Mouse (Mus musculus): ENCODE data around the gene Smpdl3b.
"Not testable (repeated sequence)": the region's sequence is repeated elsewhere in the genome, so short reads cannot be mapped to it uniquely, and the experiment has no call there.

Smpdl3b gene

GRCm38 (mm10) chr4:132778562-132779201, 21.6 kb upstream of the Smpdl3b start:
- no peak for DNase-seq (ENCODE audit: low spot score)

- peak; percentile 90 for DNase-seq (ENCODE audit: low spot score)
Measured at GRCm38 (mm10) chr4:132776764-132777163, 19.7 kb upstream of the Smpdl3b start.

GRCm38 (mm10) chr4:132774905-132775304, 17.9 kb upstream of the Smpdl3b start:
- no peak for DNase-seq (ENCODE audit: low spot score)

GRCm38 (mm10) chr4:132771776-132772175, 14.7 kb upstream of the Smpdl3b start:
- no peak for DNase-seq (ENCODE audit: low spot score)

- peak; percentile 98 for DNase-seq (ENCODE audit: low spot score)
Measured at GRCm38 (mm10) chr4:132767914-132768876, 11.1 kb upstream of the Smpdl3b start, which contains the start of gene Rpa2. Gene Rpa2 (plus strand): TSS chr4:132768332.

GRCm38 (mm10) chr4:132763125-132763524, 6.1 kb upstream of the Smpdl3b start:
- DNase-seq (ENCODE audit: low spot score): not testable (repeated sequence)

GRCm38 (mm10) chr4:132762602-132763001, 5.5 kb upstream of the Smpdl3b start:
- DNase-seq (ENCODE audit: low spot score): no peak

GRCm38 (mm10) chr4:132760296-132760695, 3.2 kb upstream of the Smpdl3b start:
- DNase-seq (ENCODE audit: low spot score): no peak

GRCm38 (mm10) chr4:132757633-132758351, 740 bp upstream of the Smpdl3b start:
- DNase-seq (ENCODE audit: low spot score): no peak

GRCm38 (mm10) chr4:132752992-132753391, 4.1 kb downstream of the Smpdl3b start:
- no peak for DNase-seq (ENCODE audit: low spot score)

- DNase-seq (ENCODE audit: low spot score): no peak
Measured at GRCm38 (mm10) chr4:132749258-132749982, 7.6 kb downstream of the Smpdl3b start.

GRCm38 (mm10) chr4:132748778-132749177, 8.3 kb downstream of the Smpdl3b start:
- no peak for DNase-seq (ENCODE audit: low spot score)

GRCm38 (mm10) chr4:132747664-132748259, 9.3 kb downstream of the Smpdl3b start:
- DNase-seq (ENCODE audit: low spot score): no peak

GRCm38 (mm10) chr4:132746911-132747517, 10.0 kb downstream of the Smpdl3b start:
- DNase-seq (ENCODE audit: low spot score): no peak

- DNase-seq (ENCODE audit: low spot score): peak; percentile 81
Measured at GRCm38 (mm10) chr4:132743992-132744911, 12.8 kb downstream of the Smpdl3b start.

GRCm38 (mm10) chr4:132741491-132741890, 15.6 kb downstream of the Smpdl3b start:
- no peak for DNase-seq (ENCODE audit: low spot score)

- DNase-seq (ENCODE audit: low spot score): not testable (repeated sequence)
Measured at GRCm38 (mm10) chr4:132737154-132737553, 19.9 kb downstream of the Smpdl3b start.

- no peak for DNase-seq (ENCODE audit: low spot score)
Measured at GRCm38 (mm10) chr4:132735894-132736293, 21.2 kb downstream of the Smpdl3b start.

GRCm38 (mm10) chr4:132735389-132735788, 21.7 kb downstream of the Smpdl3b start:
- no peak for DNase-seq (ENCODE audit: low spot score)

- DNase-seq (ENCODE audit: low spot score): no peak
Measured at GRCm38 (mm10) chr4:132734766-132735165, 22.3 kb downstream of the Smpdl3b start.
